Comparison of ENCODE assay signal across 8 mouse cellular contexts in the genomic region with DNA sequence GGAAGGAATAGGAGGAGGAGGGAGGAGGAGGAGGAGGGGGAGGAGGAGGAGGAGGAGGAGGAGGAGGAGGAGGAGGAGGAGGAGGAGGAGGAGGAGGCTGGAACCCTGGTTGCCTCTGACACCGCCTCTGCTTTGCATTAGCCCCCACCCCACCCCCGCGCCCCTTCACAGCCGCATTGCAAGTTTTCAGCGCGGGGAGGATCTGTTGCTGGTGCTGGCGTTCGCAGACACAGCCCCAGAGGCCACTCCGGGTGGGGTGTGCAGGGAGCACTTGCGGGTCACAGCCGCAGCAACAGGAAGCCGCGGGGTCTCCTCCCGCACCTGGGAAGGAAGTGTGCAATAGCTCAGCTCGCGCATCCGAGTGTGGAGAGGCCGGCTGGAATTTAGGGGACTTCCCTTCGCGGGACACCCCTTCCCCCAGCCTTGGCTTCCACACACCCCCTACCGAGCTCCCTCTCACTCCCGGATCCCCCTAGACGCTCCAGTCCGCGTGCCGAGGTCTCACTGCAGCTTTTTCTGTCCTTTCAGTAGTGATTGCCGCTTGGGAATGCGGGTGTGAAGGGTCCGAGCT. TPM values are rescaled to one million over a fixed set of nuclear protein-coding genes. Genes with fewer than 3 reads are reported as not detected.
DNase-seq lines count a peak whose midpoint lies in the region; ATAC-seq and TF ChIP-seq lines count a peak whose summit lies in the region.

No protein-coding gene starts in this region.

- 0 out of 2 replicates have a peak overlapping the region, but pooled peaks have one; percentile 10 for H3K27ac ChIP-seq in brown adipose tissue, adult 24 weeks (replicated peaks; ENCODE audit: low read depth, low read length)
- peak overlapping the region; percentile 90 for H3K27ac ChIP-seq in hindbrain, embryonic 10.5 days
- peak overlapping the region; percentile 79 for H3K27ac ChIP-seq in lung, postnatal 0 days (ENCODE audit: low read length)

- no peak for TF ChIP-seq CTCF in E14TG2a.4 (conservative IDR thresholded peaks at IDR 0.05; ENCODE audit: low read length)
- TF ChIP-seq CTCF in lung, postnatal 0 days (IDR thresholded peaks at IDR 0.05), result no peak

- TF ChIP-seq EP300 in lung, postnatal 0 days (IDR thresholded peaks at IDR 0.05), result no peak

- H3K27me3 ChIP-seq in E14TG2a.4 (ENCODE audit: insufficient read depth, low read length), result peaks cover 71% of the 10 kb centered on the region
- peaks cover 27% of the 10 kb centered on the region for H3K27me3 ChIP-seq in hindbrain, embryonic 10.5 days (ENCODE audit: insufficient read depth, poor library complexity, severe bottlenecking)
- H3K27me3 ChIP-seq in lung, postnatal 0 days (replicated peaks; ENCODE audit: insufficient read depth, low read length), result no peaks in the 10 kb centered on the region

- no peaks in the 10 kb centered on the region for H3K9me3 ChIP-seq in E14TG2a.4 (ENCODE audit: low read length)
- no peaks in the 10 kb centered on the region for H3K9me3 ChIP-seq in hindbrain, embryonic 10.5 days
- H3K9me3 ChIP-seq in lung, postnatal 0 days (ENCODE audit: low read length), result no peaks in the 10 kb centered on the region

- no peak for ATAC-seq in lung, postnatal 0 days

- DNase-seq in forelimb bud, embryonic 11.5 days (ENCODE audit: low read depth, low spot score), result peak; percentile 46
- peak; percentile 70 for DNase-seq in hindbrain, embryonic 10.5 days (ENCODE audit: low spot score)
- DNase-seq in layer of hippocampus, postnatal 10 days (ENCODE audit: low spot score in 2 of 2), result peak; percentile 47 to 56
- peak; percentile 55 for DNase-seq in lung, postnatal 0 days (ENCODE audit: low spot score)
- DNase-seq in ovary, postnatal 36 days (ENCODE audit: low spot score), result peak; percentile 38
- peak; percentile 22 for DNase-seq in urinary bladder, postnatal 25 days (ENCODE audit: low spot score)

- H3K36me3 ChIP-seq in E14TG2a.4 (ENCODE audit: insufficient read depth, low read length), result no peaks in the 10 kb centered on the region
- no peaks in the 10 kb centered on the region for H3K36me3 ChIP-seq in hindbrain, embryonic 10.5 days
- no peaks in the 10 kb centered on the region for H3K36me3 ChIP-seq in lung, postnatal 0 days (ENCODE audit: insufficient read depth, low read length)

- under 1% methylated on average over 29 of the region's 29 CpGs for WGBS in hindbrain, embryonic 10.5 days
- 1% methylated on average over 20 of the region's 29 CpGs for WGBS in lung, postnatal 0 days

- peak overlapping the region; percentile 97 for H3K4me2 ChIP-seq in lung, postnatal 0 days (replicated peaks; ENCODE audit: low read depth, low read length)

- peak overlapping the region; percentile 48 for H3K9ac ChIP-seq in lung, postnatal 0 days (replicated peaks; ENCODE audit: low read depth)

- peak overlapping the region; percentile 78 for H3K4me3 ChIP-seq in E14TG2a.4 (replicated peaks; ENCODE audit: low read length)
- H3K4me3 ChIP-seq in brown adipose tissue, adult 24 weeks (ENCODE audit: insufficient read depth, low read depth, low read length), result peak overlapping the region; percentile 93
- peak overlapping the region; percentile 72 for H3K4me3 ChIP-seq in hindbrain, embryonic 10.5 days
- peak overlapping the region; percentile 67 for H3K4me3 ChIP-seq in lung, postnatal 0 days (ENCODE audit: low read depth, low read length)

- H3K4me1 ChIP-seq in E14TG2a.4 (replicated peaks; ENCODE audit: low read depth, low read length), result peaks cover 24% of the 10 kb centered on the region
- no peaks in the 10 kb centered on the region for H3K4me1 ChIP-seq in brown adipose tissue, adult 24 weeks (ENCODE audit: control insufficient read depth, insufficient read depth, insufficient read length, low read length)
- peaks cover 47% of the 10 kb centered on the region for H3K4me1 ChIP-seq in hindbrain, embryonic 10.5 days (replicated peaks)
- H3K4me1 ChIP-seq in lung, postnatal 0 days (ENCODE audit: insufficient read depth, low read depth, low read length), result 0 out of 2 replicates have a peak, but pooled peaks cover 6% of the 10 kb centered on the region

RNA-seq across cellular contexts. Expression of a gene that starts 1.3 kb away (rescaled TPM):
- 3.3 TPM in 2 replicates for polyA plus RNA-seq in brown adipose tissue, adult 24 weeks (2012; ENCODE audit: insufficient read depth, insufficient read length, missing spikeins)
- 2.7 and 4.5 TPM in 2 replicates for polyA plus RNA-seq in hindbrain, embryonic 10.5 days (2016; fragmentation: Nextera tagmentation; extraction: Ambion mirVana)
- total RNA-seq in layer of hippocampus, postnatal 10 days (2021), result 10 to 100 TPM; 12.6 to 13.0 TPM
- 6.3 and 7.9 TPM in 2 replicates for polyA plus RNA-seq in lung, postnatal 0 days (2015; fragmentation: Nextera tagmentation; extraction: Ambion mirVana)

RNA-seq across cellular contexts. Expression of a gene that starts 52.0 kb away (rescaled TPM):
- 54.0 and 58.7 TPM in 2 replicates for polyA plus RNA-seq in brown adipose tissue, adult 24 weeks (2012; ENCODE audit: insufficient read depth, insufficient read length, missing spikeins)
- 34.1 and 36.8 TPM in 2 replicates for polyA plus RNA-seq in hindbrain, embryonic 10.5 days (2016; fragmentation: Nextera tagmentation; extraction: Ambion mirVana)
- 10 to 100 TPM; 11.0 to 12.5 TPM for total RNA-seq in layer of hippocampus, postnatal 10 days (2021)
- polyA plus RNA-seq in lung, postnatal 0 days (2015; fragmentation: Nextera tagmentation; extraction: Ambion mirVana), result 54.6 and 54.8 TPM in 2 replicates

Comparison
In these comparisons a context has a peak if more than half of its experiments do, and no peak if none do; other contexts are left out.
1. H3K27ac ChIP-seq: peak in every context shown above with its lines; median percentile 90 in hindbrain, embryonic 10.5 days; 79 in lung, postnatal 0 days; 10 in brown adipose tissue, adult 24 weeks.